Mouse (Mus musculus) cerebellum, adult 2 months (tissue): ENCODE results near the gene Abhd6. TPM values are rescaled to one million over a fixed set of nuclear protein-coding genes. Genes with fewer than 3 reads are reported as not detected.

Source experiments
- DNase-seq, 2 experiments: peaks; one replicate each; pipeline ENCODE4 v3.0.0; 2021
- H3K27ac ChIP-seq: fragments of 200-500 bp; 2 replicates; pipeline ENCODE4 v1.5.1; 2012; ENCODE audit warnings: low read length, control low read depth, inconsistent platforms; ENCODE audit not compliant: insufficient read depth
- H3K27me3 ChIP-seq: fragments of 200-500 bp; 2 replicates; pipeline ENCODE4 v1.6.1; 2012; ENCODE audit warnings: inconsistent platforms, mild to moderate bottlenecking, low read length, moderate library complexity; ENCODE audit not compliant: control insufficient read depth, insufficient read depth
- H3K4me1 ChIP-seq: fragments of 200-500 bp; 2 replicates; pipeline ENCODE4 v1.6.1; 2011; ENCODE audit warnings: low read length; ENCODE audit not compliant: control insufficient read depth, insufficient read depth
- H3K4me3 ChIP-seq: fragments of 200-500 bp; replicated peaks from 2 replicates; pipeline ENCODE3; 2011; ENCODE audit warnings: mild to moderate bottlenecking, low read depth, low read length, control low read depth; ENCODE audit not compliant: insufficient read depth
- CTCF ChIP-seq: fragments of 200-500 bp; IDR thresholded peaks from 2 replicates; pipeline ENCODE4 v1.5.1; 2011; ENCODE audit warnings: low read depth, mild to moderate bottlenecking, control low read depth, low read length, moderate library complexity, borderline replicate concordance; ENCODE audit not compliant: insufficient read depth
- POLR2A ChIP-seq: fragments of 200-500 bp; IDR thresholded peaks from 2 replicates; pipeline ENCODE4 v1.6.1; 2011; ENCODE audit warnings: low read length, control low read depth, borderline replicate concordance; ENCODE audit not compliant: insufficient read depth
- WGBS: fragments of 180-500 bp; shearing (Covaris S2); methylation state at CpG from one replicate; pipeline ENCODE4 v1.1.7; 2018; 5-methylcytosine and 5-hydroxymethylcytosine counted together
- polyA plus RNA-seq: library from polyadenylated mRNA; depleted of rRNA; stranded (reverse); fragments of >200 nt; gene quantifications from 2 replicates; pipeline ENCODE4 v1.2.3, GENCODE M21; 2012

Gene Abhd6
- polyA plus RNA-seq, 1 experiment = 59.1 TPM

GRCm38 (mm10) chr14:8044786-8045185 lies 42.1 kb downstream of the Abhd6 start:
- Histone ChIP-seq H3K4me3 (no peak overlapping the region), H3K27me3 (no peaks in the 10 kb centered on the region), H3K4me1 (peaks cover under 1% of the 10 kb centered on the region; the same call in 1 of the 2 replicates), H3K27ac (no peak overlapping the region)
- 89% methylated on average over 6 of the region's 6 CpGs for WGBS
- TF ChIP-seq CTCF (no peak), POLR2A (no peak)
- peak in 1 of 2 experiments; percentile 5 for DNase-seq

DNA sequence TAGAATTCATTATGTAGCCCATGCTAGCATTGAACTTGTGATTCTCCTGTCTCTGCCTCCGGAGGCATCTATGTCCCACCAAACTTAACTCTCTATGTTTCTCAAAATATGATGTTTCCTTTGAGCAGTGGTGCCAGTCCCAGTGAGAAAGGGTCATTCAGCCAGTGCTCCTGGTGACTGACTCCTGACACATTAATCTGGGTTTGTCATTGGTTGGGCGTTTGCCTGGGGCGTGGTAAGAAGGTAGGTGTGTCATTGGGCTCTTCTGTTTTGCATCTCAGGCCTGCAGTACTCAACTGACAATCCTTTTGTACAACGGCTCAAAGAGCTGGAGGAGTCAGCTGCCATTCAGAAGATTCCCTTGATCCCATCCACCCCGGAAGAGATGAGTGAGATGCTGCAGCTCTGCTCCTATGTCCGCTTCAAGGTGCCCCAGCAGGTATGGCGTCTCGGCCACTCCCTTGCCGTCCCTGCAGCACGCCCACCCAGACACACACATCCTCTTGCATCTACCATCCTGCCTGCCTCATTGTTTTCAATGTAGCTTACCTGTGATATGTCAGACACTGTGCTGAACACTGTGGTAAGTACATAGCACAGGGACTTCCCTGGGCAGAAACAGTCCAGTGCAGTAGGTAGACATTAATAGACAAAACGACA lies 42.6 kb downstream of the Abhd6 start:
- Histone ChIP-seq H3K4me1 (no peaks in the 10 kb centered on the region), H3K27me3 (no peaks in the 10 kb centered on the region), H3K4me3 (no peak overlapping the region), H3K27ac (no peak overlapping the region)
- TF ChIP-seq POLR2A (no peak), CTCF (no peak)
- 88% methylated on average over 11 of the region's 11 CpGs for WGBS
- DNase-seq = peak in 1 of 2 experiments; percentile 3

DNA sequence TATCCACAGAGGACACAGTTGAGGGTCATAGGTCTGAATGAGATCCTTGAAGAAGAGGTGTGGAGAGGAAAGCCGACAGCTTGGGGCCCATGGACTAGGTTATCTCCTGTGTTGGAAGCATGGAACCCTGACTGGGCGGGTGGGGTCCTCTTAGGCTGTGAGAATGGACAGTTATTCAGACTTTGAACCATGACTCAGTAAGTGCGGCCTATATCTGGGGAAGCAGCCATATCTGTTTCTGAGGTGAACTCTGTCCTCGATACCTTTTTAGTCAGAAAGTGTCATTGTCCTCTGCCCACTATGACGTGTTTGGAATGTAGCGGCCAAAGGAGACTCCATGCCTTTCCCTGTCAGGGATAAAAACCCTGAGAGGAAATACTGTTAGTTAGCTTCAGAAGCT lies 44.1 kb downstream of the Abhd6 start:
- no peaks in the 10 kb centered on the region for H3K4me1 ChIP-seq
- WGBS = 95% methylated on average over 6 of the region's 6 CpGs
- TF ChIP-seq CTCF (no peak), POLR2A (no peak)
- no peak for DNase-seq
- H3K27ac ChIP-seq = no peak overlapping the region
- H3K27me3 ChIP-seq = no peaks in the 10 kb centered on the region
- no peak overlapping the region for H3K4me3 ChIP-seq

GRCm38 (mm10) chr14:8049334-8049733 lies 46.6 kb downstream of the Abhd6 start:
- Histone ChIP-seq H3K27ac (no peak overlapping the region), H3K27me3 (no peaks in the 10 kb centered on the region), H3K4me1 (no peaks in the 10 kb centered on the region), H3K4me3 (no peak overlapping the region)
- TF ChIP-seq CTCF = no peak
- no peak for TF ChIP-seq POLR2A
- no peak for DNase-seq
- WGBS = 93% methylated on average over 10 of the region's 10 CpGs

- H3K27me3 ChIP-seq = no peaks in the 10 kb centered on the region
- DNase-seq = no peak
- TF ChIP-seq CTCF = no peak
- 93% methylated on average over 2 of the region's 2 CpGs for WGBS
- no peak overlapping the region for H3K4me3 ChIP-seq
- no peak overlapping the region for H3K27ac ChIP-seq
- no peaks in the 10 kb centered on the region for H3K4me1 ChIP-seq
These were observed 49.2 kb downstream of the Abhd6 start for GRCm38 (mm10) chr14:8051869-8052268.

DNA sequence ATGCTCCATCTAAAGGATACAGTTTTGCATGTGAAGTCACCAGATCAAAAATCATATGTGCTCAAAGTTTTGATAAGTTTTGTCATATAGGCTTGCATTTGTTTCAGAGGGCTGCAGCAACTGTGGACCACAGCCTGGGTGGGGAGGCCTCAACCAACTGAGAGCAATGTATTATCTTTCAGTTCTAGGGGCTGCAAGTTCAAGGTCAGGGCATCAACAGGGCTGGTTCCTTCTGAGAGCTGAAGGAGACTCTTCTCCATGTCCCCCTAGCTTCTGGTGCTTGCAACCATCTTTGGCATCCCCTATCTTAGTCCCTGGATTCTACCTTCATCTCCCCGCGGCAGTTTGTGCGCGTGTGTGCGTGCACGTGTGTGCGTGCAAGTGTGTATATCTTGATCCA lies 50.0 kb downstream of the Abhd6 start:
- Histone ChIP-seq H3K4me3 (no peak overlapping the region), H3K27me3 (no peaks in the 10 kb centered on the region), H3K4me1 (no peaks in the 10 kb centered on the region), H3K27ac (no peak overlapping the region)
- no peak for TF ChIP-seq POLR2A
- TF ChIP-seq CTCF = no peak
- DNase-seq = no peak
- 97% methylated on average over 7 of the region's 7 CpGs for WGBS

DNA sequence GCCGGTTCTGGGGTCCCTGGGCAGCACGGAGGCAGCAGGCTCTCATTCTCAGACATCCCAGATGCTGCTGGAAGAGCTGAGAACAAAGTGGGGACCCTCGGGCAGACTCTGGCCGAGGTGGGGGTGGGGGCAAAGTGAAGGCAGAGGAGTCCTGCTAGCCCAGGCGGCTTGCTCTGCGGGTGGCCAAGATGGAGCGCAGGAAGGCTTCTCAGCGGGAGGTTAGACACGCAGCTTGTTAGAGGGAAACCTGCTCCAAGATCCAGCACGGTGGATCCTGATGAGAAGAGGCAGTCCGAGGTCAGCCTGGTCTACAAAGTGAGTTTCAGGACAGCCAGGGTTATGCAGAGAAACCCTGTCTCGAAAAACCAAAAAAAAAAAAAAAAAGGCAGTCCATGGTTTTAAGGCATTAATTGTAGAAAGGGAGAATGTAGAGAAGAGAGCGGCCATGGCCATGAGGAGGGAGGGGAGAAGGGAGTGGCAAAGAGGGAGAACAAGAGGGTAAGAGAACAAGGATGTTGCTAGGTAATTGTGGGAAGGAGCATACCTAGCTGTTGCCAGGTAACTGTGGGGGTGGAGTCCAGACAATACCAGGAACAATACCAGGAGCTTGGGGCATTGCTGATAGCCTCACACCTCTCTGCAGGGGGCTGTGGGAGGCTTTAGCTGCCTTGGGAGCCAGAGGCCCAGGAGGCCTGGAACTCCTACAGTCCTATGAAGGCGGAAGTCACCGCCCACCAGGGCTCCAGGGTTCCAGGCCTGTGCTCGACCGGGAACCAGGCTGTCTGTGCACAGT lies 51.8 kb downstream of the Abhd6 start:
- Histone ChIP-seq H3K4me1 (no peaks in the 10 kb centered on the region), H3K4me3 (no peak overlapping the region), H3K27me3 (no peaks in the 10 kb centered on the region), H3K27ac (no peak overlapping the region)
- WGBS = 36% methylated on average over 17 of the region's 17 CpGs
- no peak for DNase-seq
- TF ChIP-seq POLR2A (no peak), CTCF (no peak)

DNA sequence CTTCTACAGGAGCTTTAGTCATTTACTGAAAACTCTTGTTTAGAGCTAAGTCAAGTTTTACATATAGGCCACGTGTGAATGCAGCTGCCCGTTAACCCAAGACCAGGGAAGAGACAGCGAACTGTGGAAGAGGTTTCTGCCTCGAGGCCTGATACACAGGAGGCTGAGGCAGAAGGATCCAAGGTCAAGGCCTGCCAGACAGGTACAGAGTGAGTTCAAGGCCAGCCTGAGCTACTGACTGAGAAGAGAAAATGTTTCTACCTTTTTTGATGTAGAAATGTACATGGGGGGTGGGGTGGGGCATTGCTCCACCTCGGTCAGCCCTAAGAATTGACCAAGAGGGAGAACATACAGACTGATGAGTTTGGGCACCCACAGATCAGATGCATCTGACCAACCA lies 53.4 kb downstream of the Abhd6 start:
- TF ChIP-seq POLR2A (no peak), CTCF (no peak)
- DNase-seq = no peak
- no peak overlapping the region for H3K27ac ChIP-seq
- H3K4me1 ChIP-seq = no peaks in the 10 kb centered on the region
- 88% methylated on average over 5 of the region's 5 CpGs for WGBS
- H3K27me3 ChIP-seq = no peaks in the 10 kb centered on the region
- H3K4me3 ChIP-seq = no peak overlapping the region
